Mouse (Mus musculus) forebrain, embryonic 16.5 days (tissue): ENCODE measurements around the gene Abi3. TPM values are rescaled to one million over a fixed set of nuclear protein-coding genes. Genes with fewer than 3 reads are reported as not detected.

Source experiments
- ATAC-seq: fragments of 200-750 bp; cut with Nextera tagmentation; 2 replicates; pipeline ENCODE4 v1.8.0; 2017; ENCODE audit warnings: mild to moderate bottlenecking, moderate library complexity
- H3K27ac ChIP-seq: fragments of 300-500 bp; sonication (generic); 2 replicates; pipeline ENCODE4 v1.5.1; 2014; ENCODE audit warnings: low read length, control low read depth
- H3K27me3 ChIP-seq: fragments of 300-500 bp; sonication (generic); replicated peaks from 2 replicates; pipeline ENCODE4 v1.6.1; 2014; ENCODE audit warnings: low read length; ENCODE audit not compliant: control insufficient read depth, insufficient read depth
- H3K36me3 ChIP-seq: fragments of 300-500 bp; sonication (generic); 2 replicates; pipeline ENCODE4 v1.6.1; 2014; ENCODE audit not compliant: control insufficient read depth, insufficient read depth
- H3K4me1 ChIP-seq: fragments of 300-500 bp; sonication (generic); replicated peaks from 2 replicates; pipeline ENCODE4 v1.6.1; 2014; ENCODE audit warnings: low read length; ENCODE audit not compliant: control insufficient read depth, insufficient read depth
- H3K4me2 ChIP-seq: fragments of 300-500 bp; sonication (generic); 2 replicates; pipeline ENCODE4 v1.6.1; 2014; ENCODE audit warnings: mild to moderate bottlenecking, low read length, control low read depth
- H3K4me3 ChIP-seq: fragments of 300-500 bp; sonication (generic); replicated peaks from 2 replicates; pipeline ENCODE4 v1.5.1; 2014; ENCODE audit warnings: mild to moderate bottlenecking, low read length, control low read depth
- H3K9ac ChIP-seq: fragments of 300-500 bp; sonication (generic); replicated peaks from 2 replicates; pipeline ENCODE4 v1.6.1; 2014; ENCODE audit warnings: low read depth, low read length, control low read depth
- H3K9me3 ChIP-seq: fragments of 300-500 bp; sonication (generic); 2 replicates; pipeline ENCODE4 v1.6.1; 2016; ENCODE audit warnings: low read length; ENCODE audit not compliant: control insufficient read depth
- WGBS: fragments of 180-500 bp; shearing (Covaris S2); extraction: QIAGEN DNeasy Blood & Tissue Kit; methylation state at CpG from one replicate; pipeline ENCODE4 v1.1.7; 2014; 5-methylcytosine and 5-hydroxymethylcytosine counted together
- polyA plus RNA-seq: library from polyadenylated mRNA; unstranded; fragments of >200 nt; fragmentation: Nextera tagmentation; extraction: Ambion mirVana; gene quantifications from 2 replicates; pipeline ENCODE4 v1.2.1, GENCODE M21; 2015

Abi3 gene
- polyA plus RNA-seq, 1 experiment from 2014 or later: 2.0 TPM

GRCm38 (mm10) chr11:95783958-95784357, 58.3 kb downstream of the Abi3 start:
- no peaks in the 10 kb centered on the region for H3K36me3 ChIP-seq
- no peaks in the 10 kb centered on the region for H3K27me3 ChIP-seq
- 87% methylated on average over 9 of the region's 9 CpGs for WGBS
- no peak overlapping the region for H3K9ac ChIP-seq
- no peak for ATAC-seq
- H3K4me2 ChIP-seq: no peak overlapping the region
- H3K9me3 ChIP-seq: no peaks in the 10 kb centered on the region
- no peaks in the 10 kb centered on the region for H3K4me1 ChIP-seq
- no peak overlapping the region for H3K27ac ChIP-seq
- no peak overlapping the region for H3K4me3 ChIP-seq

GRCm38 (mm10) chr11:95783457-95783856, 58.8 kb downstream of the Abi3 start:
- no peak for ATAC-seq
- H3K4me3 ChIP-seq: no peak overlapping the region
- no peak overlapping the region for H3K4me2 ChIP-seq
- WGBS: 79% methylated on average over 4 of the region's 4 CpGs
- no peak overlapping the region for H3K9ac ChIP-seq
- no peaks in the 10 kb centered on the region for H3K36me3 ChIP-seq
- no peaks in the 10 kb centered on the region for H3K4me1 ChIP-seq
- H3K27me3 ChIP-seq: no peaks in the 10 kb centered on the region
- no peak overlapping the region for H3K27ac ChIP-seq
- no peaks in the 10 kb centered on the region for H3K9me3 ChIP-seq

DNA sequence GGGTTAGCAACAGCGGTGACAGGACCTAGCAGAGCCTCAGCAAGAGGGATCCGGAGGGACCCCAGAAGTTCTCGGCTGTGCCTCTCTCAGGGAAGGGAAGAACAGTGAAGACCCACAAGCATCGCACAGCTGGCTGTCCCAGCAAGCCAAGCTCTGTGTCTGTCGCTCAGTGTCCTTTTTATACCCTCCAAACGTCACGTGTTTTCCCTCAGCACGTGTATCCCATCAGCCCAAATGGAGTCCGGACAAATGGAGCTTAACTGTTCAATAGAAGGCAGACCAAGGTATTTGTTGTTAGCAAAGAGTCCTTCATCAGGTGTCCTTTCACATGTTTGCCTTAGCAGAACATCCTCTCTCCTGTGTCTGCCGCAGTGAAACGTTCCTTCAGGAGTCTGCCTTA, 60.7 kb downstream of the Abi3 start:
- no peak overlapping the region for H3K27ac ChIP-seq
- H3K4me3 ChIP-seq: no peak overlapping the region
- H3K4me1 ChIP-seq: no peaks in the 10 kb centered on the region
- ATAC-seq: no peak
- H3K36me3 ChIP-seq: no peaks in the 10 kb centered on the region
- H3K9me3 ChIP-seq: no peaks in the 10 kb centered on the region
- 89% methylated on average over 11 of the region's 11 CpGs for WGBS
- no peak overlapping the region for H3K9ac ChIP-seq
- H3K27me3 ChIP-seq: no peaks in the 10 kb centered on the region
- no peak overlapping the region for H3K4me2 ChIP-seq

DNA sequence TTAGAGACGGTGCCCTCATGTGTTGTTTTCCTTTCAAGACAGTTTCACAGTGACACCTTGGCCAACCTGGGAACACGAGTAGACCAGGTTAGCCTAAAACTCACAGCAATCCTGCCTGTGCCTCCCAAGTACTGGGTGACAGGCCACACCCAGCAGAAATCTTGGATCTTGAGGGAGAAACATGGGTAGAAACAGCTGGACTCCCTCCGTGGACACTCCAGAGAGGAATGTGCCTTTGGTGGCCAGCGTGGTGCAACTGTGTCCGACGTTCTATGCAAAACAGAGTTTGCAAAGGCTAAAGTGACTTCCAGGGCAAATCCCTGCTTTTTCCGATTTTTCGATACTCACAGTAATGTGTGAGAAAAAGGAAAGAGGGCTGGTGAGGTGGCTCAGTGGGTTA, 61.8 kb downstream of the Abi3 start:
- no peak overlapping the region for H3K9ac ChIP-seq
- H3K27me3 ChIP-seq: no peaks in the 10 kb centered on the region
- no peak for ATAC-seq
- H3K36me3 ChIP-seq: no peaks in the 10 kb centered on the region
- no peak overlapping the region for H3K4me2 ChIP-seq
- no peaks in the 10 kb centered on the region for H3K9me3 ChIP-seq
- WGBS: 92% methylated on average over 8 of the region's 8 CpGs
- no peak overlapping the region for H3K27ac ChIP-seq
- H3K4me3 ChIP-seq: no peak overlapping the region
- no peaks in the 10 kb centered on the region for H3K4me1 ChIP-seq

Other genes with a start within 250 kb of the Abi3 start
- 182 and 185 TPM in 2 replicates for gene Phb, start 175.5 kb downstream of the Abi3 start, polyA plus RNA-seq
- 36.8 and 38.5 TPM in 2 replicates for gene Zfp652, start 129.8 kb downstream of the Abi3 start, polyA plus RNA-seq
- gene B130006D01Rik, start 118.9 kb downstream of the Abi3 start, polyA plus RNA-seq: 1.3 and 2.4 TPM in 2 replicates
- gene Phospho1, start 18.0 kb downstream of the Abi3 start, polyA plus RNA-seq: not detected in 2 replicates
- gene Gngt2, start 5.3 kb downstream of the Abi3 start, polyA plus RNA-seq: 2.7 and 2.9 TPM in 2 replicates
- gene B4galnt2, start 72.4 kb upstream of the Abi3 start, polyA plus RNA-seq: not detected in 2 replicates
- 20.2 and 22.4 TPM in 2 replicates for gene Igf2bp1, start 163.5 kb upstream of the Abi3 start, polyA plus RNA-seq
- not detected in 2 replicates for gene Gip, start 182.1 kb upstream of the Abi3 start, polyA plus RNA-seq
- 113 and 129 TPM in 2 replicates for gene Snf8, start 192.4 kb upstream of the Abi3 start, polyA plus RNA-seq
- 35.4 and 36.5 TPM in 2 replicates for gene Ube2z, start 222.9 kb upstream of the Abi3 start, polyA plus RNA-seq
- 408 and 422 TPM in 2 replicates for gene Atp5g1, start 233.2 kb upstream of the Abi3 start, polyA plus RNA-seq